Mouse (Mus musculus) activated CD4-positive, CD25-positive, alpha-beta regulatory T cell, adult 4 months (primary cell): ENCODE measurements at regions not wholly inside any gene's neighbourhood (a gene's known extent, or its start where the extent isn't known, plus 50 kb on each side); places are given as distances from the start of the nearest gene placed in this dataset.
"Not testable (repeated sequence)": the region's sequence is repeated elsewhere in the genome, so short reads cannot be mapped to it uniquely, and the experiment has no call there.

Experiments used
- ATAC-seq: one replicate; pipeline ENCODE4 v1.8.0; 2017

DNA sequence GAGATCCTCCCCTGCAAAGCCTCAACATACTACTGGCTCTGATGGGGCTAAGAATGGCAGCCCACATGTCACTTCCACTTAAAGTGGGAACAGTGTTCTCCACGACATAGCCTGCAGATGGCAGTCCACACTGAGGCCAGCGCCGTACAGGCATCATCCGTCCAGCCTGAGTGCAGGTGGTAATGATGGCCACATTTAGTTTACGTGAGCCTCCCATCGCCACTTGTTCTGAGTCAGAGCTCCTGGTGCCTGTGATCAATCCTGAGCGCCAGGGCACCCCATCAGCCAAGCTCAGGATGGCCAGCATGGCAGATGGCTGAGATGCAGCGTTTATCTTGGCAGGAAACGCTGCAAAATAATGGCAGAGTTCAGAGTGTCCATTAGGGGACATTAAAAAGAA is 159.6 kb downstream of the Adgrd1 start:
- no peak for ATAC-seq

DNA sequence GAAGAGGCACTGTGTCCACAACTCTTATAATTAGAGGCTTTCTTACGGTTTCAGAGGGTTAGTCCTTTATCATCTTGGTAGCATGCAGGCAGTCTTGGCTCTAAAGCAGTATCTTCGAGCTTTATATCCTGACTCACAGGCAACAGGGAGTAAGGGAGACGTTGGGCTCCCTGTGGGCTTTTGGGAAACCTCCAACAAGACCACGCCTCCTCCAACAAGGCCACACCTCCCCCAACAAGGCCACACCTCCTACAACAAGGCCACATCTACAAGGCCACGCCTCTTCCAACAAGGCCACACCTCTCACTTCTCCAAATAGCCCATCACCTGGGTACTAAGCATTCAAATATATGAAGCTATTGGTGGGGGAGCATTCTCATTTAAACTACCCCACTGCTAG is 160.7 kb downstream of the Adgrd1 start:
- no peak for ATAC-seq

DNA sequence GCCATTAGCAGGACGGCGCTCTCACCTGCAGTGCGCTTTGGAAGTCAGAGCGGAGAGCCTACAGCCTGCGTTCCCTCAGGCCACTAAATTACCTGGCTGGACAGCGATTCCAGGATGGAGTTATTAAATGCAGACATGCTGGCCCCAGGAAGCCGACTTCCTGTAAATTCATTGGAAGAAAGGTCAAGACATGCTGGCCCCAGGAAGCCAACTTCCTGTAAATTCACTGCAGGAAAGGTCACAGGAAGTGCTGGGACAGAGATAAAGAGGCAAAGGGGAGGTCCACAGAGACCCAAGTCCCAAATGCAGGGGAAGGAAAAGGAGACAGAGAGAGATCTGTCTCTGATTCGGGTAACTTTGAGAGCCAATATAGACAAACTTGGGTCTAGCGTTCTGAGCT is 164.1 kb downstream of the Adgrd1 start:
- ATAC-seq: no peak

DNA sequence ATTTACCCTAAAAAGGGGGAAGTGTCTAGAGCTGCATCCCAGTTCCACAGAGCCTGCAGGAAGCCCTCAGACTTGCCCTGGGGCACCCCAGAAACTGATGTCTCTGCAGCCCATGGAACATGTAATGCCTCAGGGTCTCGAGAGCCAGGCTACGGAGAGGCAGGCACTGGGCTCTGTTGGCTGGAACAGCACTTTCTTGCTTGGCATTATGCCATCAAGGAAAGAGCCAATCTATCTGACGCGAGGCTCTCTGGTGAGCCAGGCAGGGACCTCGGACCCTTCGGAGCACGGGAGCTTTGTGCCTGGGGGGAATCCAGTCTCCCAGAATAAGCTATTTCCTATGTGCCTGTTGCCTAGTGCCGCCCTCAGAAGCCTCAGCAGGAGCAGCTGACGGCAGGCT is 166.6 kb downstream of the Adgrd1 start:
- ATAC-seq: no peak

DNA sequence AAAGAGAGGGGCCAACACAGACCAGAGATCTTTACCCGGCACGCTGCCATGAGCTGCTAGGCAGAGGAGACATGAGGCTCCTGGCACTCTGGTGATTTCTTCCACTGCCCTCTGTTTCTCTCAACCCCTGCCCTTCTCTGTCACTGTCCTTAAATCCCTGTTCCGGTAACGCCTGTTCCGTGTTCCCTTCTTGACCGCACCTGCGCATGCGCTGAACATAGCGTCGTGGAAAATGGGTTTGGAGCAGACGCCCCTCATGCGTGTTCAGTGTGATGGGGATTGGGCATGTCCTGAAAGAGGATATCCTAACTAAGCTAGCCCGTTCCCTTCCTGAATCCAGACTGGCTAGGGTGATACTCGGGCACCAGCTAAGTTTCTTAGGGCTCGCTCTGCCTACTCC is 167.8 kb downstream of the Adgrd1 start:
- no peak for ATAC-seq

DNA sequence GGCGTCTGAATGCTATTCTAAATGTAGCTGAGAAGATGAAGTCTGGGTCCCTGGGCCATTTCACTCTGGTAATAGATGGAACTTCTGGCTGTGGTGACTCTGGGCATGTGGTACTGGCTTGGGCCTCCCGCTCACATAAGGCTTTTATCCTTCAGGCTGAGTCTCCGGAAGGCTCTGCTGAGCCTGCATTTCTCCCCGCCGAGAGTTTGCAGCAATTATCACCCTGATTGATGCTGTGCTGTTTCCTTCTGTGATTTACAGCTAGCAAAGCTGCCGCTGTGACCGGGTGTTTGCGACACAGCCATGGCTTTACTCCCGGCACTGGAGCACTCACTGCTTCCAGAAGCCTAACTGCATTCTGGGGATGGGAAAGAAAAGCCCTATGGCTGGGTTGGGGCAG is 171.9 kb downstream of the Adgrd1 start:
- ATAC-seq: no peak

DNA sequence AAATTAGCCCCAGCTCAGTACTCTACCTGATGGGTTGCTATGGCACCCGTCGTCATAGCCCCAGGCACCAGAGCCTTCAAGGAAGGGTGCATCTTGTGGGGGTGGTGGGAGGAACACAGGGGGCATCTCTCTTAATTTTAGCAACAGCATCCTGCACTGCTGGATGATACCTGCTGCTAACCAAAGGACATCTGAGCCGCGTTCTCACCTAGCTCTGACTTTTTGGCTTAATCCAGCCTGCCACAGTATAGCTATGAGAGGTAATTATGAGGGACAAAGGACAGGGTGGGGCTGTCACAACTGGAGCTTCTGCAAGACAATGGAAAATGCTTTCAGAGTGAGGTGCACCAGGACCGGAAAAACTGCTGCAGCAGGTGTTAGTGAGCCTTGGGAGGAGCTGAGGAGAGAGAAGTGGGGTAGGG is 173.5 kb downstream of the Adgrd1 start:
- no peak for ATAC-seq

DNA sequence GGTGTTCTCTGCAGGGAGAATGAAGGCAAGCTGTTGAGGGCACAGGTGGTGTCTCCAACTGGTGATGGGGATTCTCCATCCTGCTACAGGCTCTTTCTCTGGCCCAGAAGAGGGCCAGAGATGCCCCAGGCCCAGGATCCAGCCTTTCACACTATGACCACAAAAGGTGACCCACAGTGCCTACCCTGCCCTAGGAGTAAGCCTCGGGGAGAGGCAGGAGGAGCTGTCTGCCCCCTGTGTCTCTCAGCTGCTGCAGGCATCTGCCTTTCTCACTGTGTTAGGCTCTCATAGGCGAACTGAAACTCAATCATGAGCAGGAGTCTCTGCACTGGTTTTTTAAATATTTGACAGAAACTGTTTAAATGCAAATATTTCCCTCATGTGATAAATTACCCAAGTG is 184.9 kb downstream of the Adgrd1 start:
- no peak for ATAC-seq

DNA sequence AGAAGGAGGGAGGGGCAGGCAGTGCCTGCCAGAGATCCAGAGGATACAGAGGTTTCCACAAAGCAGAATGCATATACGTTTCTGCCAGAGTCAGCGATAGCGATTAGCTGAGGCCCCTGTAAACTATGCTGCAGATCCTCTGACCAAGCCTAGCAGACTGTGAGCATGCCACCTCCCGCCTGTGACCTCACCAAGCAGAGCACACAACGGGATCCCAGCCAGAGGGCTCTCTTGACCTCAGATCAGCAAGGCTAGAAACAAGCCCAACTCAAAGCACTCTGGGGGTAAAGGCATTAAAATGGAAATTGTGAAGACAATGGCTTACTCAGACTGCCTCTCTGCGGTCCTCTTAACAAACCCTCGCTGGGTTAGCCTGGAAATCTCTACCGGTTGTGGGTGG is 185.6 kb downstream of the Adgrd1 start:
- no peak for ATAC-seq

DNA sequence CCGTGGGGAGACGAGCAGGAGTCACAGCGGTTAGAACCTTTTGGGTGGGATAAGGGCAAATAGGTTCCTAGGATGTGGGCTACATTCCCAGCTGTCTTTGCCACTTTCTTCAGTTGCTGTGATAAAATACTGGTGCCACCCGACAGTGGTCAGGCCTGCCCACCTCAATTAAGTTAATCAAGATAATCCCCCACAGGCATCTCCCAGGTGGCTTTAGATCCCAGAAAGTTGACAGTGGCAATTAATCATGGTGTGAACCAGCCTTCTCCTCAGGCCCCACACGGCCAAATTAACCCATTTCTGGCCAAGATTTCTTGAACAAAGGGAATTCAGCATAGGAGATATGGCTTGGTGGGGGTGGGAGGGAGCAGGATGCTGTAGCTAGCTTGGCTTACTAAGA is 186.3 kb downstream of the Adgrd1 start:
- no peak for ATAC-seq

DNA sequence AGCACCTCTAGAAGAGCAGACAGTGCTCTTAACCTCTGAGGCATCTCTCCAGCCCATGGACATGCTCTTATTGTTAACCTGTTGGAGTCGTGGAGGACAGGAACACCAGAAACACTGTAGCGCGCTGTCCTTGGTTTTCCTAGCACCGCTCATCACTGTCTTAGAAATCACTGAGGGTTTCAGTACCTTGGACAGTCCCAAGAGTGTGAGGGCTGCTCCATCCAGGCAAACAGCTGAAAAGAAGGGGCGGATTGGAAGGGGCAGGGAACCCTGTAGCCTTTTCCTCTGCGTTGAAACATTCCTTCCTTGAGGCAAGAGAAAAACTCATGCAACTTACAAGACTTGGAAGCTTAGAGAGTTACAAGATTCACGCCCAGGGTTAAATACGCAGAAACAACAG is 190.9 kb downstream of the Adgrd1 start:
- no peak for ATAC-seq

DNA sequence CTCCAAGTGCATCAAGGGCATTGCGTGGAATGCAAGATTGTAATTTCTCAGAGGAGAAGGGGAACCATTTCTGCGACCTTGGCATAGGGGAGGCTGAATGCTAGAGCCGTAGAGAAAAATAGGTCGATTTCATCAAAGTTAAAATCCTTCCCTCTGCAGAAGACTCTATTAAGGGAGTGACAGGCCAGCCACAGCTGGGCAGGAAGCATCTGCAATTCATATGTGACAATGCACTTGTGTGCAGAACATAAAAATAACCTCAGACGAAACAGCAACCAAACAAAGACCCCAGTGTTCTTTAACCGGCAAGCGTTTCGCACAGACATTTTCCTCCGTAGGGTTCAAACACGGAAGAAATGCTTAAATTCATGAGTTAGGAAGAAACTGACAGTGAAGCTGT is 196.3 kb downstream of the Adgrd1 start:
- ATAC-seq: not testable (repeated sequence)

DNA sequence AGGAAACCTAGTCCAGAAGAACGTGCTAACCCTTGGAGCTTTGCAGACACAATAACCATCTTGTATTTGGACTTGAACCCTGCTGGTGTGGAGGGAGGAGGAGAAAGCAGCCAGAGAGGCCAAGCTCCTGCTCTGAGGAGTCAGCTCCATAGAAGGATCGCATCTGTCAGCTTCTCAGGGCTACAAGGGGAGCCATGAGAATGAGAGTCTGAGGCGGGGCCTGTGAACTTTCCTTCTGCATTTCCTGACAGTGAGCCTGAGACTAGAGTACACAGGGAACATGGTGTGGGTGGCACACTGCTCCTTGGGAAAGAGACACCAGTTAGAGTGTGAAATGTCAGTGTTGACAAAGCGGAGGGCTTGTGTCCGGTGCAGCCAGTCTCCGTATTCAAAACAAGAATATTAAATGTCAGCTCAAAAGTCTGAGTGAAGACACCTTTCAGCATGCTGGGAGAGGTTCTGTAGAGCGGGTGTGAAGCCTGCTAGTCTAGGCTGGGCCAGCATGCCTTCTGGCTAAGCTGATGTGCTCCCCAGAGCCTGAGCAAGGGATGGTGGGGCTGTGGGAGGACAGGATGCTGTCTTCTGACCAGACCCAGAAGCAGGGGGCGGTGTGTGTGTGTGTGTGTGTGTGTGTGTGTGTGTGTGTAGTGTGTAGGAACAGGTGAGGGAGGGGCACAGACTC is 198.5 kb downstream of the Adgrd1 start:
- not testable (repeated sequence) for ATAC-seq

DNA sequence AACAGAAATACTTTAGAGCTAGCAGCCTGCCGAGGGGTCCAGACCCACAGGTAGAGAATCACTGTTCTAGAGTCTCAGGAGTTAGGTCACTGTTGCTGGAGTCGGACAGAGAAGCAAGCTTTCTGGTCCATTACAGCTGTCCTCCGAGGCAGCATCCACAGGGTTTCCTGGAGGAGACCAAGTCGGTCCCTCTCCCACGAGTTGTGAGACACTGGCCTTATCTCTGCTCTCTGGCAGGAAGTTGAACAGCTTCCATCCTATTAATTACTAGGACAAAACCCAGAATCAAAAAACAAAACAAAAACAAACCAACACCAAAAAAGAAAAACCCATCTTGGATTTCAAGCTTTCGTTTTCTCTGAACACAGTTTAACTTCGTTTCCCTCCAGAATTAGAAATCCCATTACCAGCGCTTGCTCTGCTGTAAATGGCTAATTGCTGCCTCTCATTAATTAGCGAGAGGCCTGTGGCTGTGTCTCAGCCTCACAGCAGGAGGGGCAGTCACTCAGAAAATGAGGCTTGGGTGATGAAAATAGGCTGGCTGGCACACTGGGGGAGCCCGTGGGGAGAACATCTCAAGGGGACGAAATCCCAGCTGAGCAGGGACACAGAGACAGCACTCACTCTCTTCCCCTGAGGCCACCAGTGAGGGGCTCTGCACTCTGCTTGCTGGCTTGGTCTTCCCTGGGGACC is 201.3 kb downstream of the Adgrd1 start:
- ATAC-seq: no peak

DNA sequence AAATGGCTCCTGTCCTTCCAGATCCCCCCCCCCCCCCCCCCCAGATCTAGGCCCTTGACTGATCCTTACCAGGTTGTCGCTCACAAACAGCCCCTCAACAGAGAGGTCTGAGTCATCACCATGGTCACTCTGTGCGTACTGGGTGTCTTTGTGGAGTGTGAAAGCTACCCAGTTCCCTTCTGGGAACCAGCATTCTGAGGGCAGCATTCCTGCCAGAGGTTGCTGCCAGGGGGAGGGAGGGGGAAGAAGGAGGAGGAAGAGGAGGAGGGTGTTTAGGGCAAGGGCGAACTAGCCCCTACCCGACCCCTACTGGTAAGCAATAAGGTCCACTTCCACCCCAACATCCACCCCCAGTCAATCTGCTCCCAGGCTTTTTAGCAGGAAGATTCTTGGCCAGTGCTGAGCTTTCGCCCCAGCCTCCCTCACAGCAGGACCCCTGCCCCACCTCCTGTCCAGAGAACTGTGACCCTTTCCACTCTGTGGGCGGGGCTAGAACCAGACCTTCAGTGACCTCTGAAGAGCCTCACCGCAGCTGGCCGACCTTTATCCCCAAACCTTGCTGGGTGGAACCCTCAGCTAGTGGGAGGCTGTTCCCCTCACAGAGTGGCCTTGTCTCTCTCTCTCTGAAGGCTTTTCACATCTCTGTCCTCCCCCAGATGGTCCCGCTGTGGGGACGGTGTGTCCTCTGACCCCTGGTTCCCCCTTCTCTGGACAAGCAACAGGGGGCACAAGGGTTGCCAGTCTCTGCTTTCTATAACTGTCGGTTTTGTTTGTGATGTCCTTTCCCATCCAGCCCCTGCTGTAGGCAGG is 202.2 kb upstream of the Sfswap start:
- ATAC-seq: no peak

DNA sequence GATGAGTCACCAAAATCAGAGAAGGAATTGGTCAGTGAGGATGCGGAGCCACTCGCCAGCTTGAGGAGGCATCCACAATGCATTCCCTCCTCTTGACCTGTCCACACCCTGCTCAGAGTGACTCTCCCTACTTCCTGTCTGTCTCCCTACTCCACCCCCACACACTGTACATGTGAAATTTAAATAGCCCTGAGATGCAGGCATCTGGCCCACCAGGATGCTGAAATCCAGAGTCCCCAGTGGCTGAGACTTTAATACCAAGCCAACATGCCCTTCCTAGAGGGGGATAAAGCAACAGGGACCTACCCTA is 201.6 kb upstream of the Sfswap start:
- ATAC-seq: no peak

DNA sequence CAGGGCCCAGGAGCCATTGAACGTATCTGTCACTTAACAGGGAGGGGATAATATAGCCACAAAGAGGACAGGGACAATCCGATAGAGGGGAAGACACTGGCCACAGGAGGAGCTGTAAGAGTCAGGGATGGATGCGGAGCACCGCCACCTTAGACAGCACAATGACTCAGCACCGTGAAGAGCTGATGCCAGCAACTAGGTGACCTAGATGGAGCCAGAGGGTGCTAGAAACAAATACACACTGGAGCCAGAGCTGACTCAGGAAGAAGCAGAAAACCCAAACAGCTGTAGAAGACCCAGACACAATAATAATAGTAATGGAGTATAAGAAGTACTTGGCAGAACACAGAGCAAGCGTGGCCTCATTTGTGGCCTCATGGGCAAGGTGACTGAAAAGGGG is 200.6 kb upstream of the Sfswap start:
- no peak for ATAC-seq

DNA sequence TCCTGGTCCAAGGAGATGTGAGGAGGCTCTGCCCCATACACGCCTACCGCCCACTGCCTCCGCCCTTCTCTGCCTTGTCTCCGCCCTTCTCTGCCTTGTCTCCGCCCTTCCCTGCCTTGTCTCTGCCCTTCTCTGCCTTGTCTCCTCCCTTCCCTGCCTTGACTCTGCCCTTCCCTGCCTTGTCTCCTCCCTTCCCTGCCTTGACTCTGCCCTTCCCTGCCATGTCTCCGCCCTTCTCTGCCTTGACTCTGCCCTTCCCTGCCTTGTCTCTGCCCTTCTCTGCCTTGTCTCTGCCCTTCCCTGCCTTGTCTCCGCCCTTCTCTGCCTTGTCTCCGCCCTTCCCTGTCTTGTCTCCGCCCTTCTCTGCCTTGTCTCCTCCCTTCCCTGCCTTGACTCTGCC is 185.4 kb upstream of the Sfswap start:
- no peak for ATAC-seq

DNA sequence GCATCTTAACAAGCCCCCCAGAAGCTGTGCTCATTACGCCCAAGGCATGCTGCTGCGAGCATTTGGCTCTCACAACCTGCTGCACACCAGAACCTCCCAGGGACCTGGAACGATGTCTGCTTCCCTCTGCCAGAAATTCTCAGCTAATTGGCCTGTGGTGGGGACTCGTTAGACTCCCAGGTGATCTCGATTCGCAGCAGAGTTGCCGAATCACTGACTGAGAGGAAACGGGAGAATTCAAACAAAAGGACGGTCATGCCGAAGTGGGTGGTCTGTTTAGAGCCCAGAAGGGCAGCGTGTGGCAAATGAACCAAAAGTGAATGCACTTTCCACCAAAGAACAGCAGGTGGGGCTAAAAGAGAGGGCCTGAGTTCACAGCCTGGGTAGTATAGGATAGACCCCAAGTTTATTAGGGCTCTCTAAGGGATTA is 169.9 kb upstream of the Sfswap start:
- ATAC-seq: no peak

DNA sequence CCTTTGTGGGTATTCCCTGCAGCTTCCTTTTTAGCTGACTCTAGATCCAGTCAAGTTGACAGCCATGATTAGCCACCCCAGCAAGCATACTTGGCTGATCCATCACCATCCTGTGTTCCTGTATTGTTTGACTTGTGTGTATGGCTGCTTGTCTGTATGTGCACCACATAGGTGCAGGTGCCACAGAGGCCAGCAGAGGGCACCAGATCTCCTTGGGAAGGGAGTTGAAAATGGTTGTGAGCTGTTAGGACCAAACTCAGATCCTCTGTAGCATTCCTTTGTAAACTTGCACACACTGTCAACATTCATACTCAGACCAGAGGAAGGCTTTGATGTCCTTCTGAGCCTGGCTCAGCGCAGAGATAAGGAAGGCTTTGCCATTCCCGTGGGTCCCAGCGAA is 169.0 kb upstream of the Sfswap start:
- no peak for ATAC-seq

DNA sequence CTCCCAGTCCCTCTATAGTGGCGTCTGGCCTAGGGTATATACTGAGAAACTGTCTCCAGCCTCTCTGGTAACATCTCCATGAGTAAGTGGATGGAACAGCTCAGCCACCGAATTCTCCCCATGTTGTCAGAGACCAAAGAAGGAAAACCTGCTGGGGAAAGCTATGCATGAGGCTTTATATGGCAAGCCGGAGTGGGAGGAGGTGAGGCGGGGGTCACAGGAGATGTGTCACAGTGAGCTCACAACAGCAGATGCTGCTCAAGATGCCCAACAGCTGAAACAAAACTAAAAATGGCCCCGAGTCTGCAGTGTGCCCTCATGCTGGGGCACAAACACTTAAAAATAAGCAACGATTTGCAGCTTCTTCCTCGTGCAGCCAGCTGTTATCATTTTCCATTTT is 162.5 kb upstream of the Sfswap start:
- no peak for ATAC-seq

DNA sequence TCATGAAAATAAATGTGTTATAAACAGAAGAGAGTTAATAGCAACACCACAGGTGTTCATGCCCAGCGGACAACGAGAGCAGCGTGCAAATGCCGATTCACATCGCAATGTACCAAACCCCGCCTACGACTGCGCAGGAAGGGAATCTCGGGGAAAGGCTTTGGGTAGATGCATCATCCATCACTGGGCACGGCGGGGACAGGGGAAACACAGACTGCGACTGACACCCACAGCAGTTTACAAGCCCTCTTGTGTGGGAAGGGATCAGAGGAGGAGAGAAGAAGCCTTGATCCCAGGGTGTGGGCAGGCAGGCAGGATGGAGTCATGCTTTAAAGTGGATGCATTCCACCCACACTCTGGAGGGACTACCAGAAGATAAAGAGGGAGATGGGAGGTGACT is 157.0 kb upstream of the Sfswap start:
- no peak for ATAC-seq

DNA sequence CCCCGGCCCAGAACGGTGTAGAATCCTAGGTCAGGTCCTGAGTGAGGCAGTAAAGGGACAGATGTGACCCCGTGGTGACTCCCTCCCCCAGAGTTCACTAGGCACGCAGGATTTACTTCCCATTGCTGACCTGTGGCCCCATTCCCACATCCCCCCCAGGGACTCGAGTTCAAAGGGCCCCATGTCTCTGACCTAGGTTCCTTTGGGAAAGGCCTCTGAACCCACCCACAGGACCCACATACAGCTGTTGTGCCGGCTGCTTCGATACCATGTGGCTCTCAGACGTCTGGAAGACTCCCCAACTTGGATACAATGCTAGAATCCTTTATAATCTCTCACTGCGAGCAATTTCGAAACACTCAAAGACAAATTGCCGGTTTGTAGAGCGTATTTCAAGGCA is 151.0 kb upstream of the Sfswap start:
- no peak for ATAC-seq

DNA sequence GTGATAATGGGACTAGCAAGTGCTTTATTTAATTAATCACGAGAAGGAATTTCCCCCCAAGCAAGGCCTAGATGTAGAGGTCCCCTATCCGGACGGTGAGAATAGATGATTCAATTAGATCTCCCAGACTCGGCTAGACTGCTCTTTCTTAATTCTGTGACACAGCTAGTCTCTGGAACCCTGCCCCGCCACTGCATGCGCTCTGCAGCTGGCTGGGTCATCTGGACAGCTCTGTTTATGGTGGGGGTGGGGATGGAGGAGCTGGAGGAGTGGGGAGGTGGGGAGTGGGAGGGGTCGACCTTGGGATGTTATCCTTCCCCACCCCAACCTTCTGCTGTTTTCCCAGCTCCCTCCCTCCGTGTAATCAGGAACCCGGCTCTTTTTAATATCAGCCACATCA is 147.5 kb upstream of the Sfswap start:
- ATAC-seq: no peak
